Mouse (Mus musculus) myocyte (in vitro differentiated cells): ENCODE measurements around the gene Cpa1. TPM values are rescaled to one million over a fixed set of nuclear protein-coding genes. Genes with fewer than 3 reads are reported as not detected.

Experiments used
- H3K27me3 ChIP-seq: one replicate; pipeline ENCODE4 v1.6.1; 2011; ENCODE audit not compliant: control insufficient read depth, insufficient read depth, insufficient read length
- H3K36me3 ChIP-seq: one replicate; pipeline ENCODE4 v1.6.1; 2011; ENCODE audit not compliant: control insufficient read depth, insufficient read depth
- H3K4me2 ChIP-seq: one replicate; pipeline ENCODE4 v1.6.1; 2011; ENCODE audit warnings: low read depth, control low read depth
- H3K4me3 ChIP-seq: one replicate; pipeline ENCODE4 v1.5.1; 2011; ENCODE audit warnings: mild to moderate bottlenecking, control low read depth, moderate library complexity
- H3K79me2 ChIP-seq: one replicate; pipeline ENCODE4 v1.6.1; 2011; ENCODE audit not compliant: control insufficient read depth, insufficient read depth
- H3ac ChIP-seq: one replicate; pipeline ENCODE4 v1.6.1; 2011; ENCODE audit not compliant: control insufficient read depth, insufficient read length
- CEBPB ChIP-seq: IDR thresholded peaks from 2 replicates; pipeline ENCODE4 v1.6.1; 2011; ENCODE audit warnings: mild to moderate bottlenecking, moderate library complexity; ENCODE audit not compliant: poor library complexity, insufficient read depth, severe bottlenecking
- E2F4 ChIP-seq: IDR thresholded peaks from one replicate; pipeline ENCODE4 v1.6.1; 2011; ENCODE audit warnings: mild to moderate bottlenecking, control low read depth, moderate library complexity; ENCODE audit not compliant: insufficient read depth
- MAX ChIP-seq: IDR thresholded peaks from one replicate; pipeline ENCODE4 v1.6.1; 2011; ENCODE audit warnings: low read depth, mild to moderate bottlenecking, control low read depth
- MYOD1 ChIP-seq, 3 experiments: IDR thresholded peaks; one replicate each; pipeline ENCODE4 v1.6.1; 2011; ENCODE audit warnings: control low read depth in 2 of 3, low read depth in 2 of 3, mild to moderate bottlenecking in 2 of 3, moderate library complexity in 1 of 3; ENCODE audit not compliant: insufficient read length in 2 of 3, control insufficient read depth in 1 of 3
- MYOG ChIP-seq, 3 experiments: IDR thresholded peaks; one replicate each; pipeline ENCODE4 v1.6.1; 2011; ENCODE audit warnings: control low read depth in 2 of 3, low read depth in 2 of 3, mild to moderate bottlenecking in 2 of 3; ENCODE audit not compliant: insufficient read length in 2 of 3, control insufficient read depth in 1 of 3, insufficient read depth in 1 of 3
- POLR2A ChIP-seq: IDR thresholded peaks from one replicate; pipeline ENCODE4 v1.6.1; 2011; ENCODE audit warnings: low read depth, mild to moderate bottlenecking, control low read depth, moderate library complexity; ENCODE audit not compliant: insufficient read length
- POLR2AphosphoS2 ChIP-seq: IDR thresholded peaks from one replicate; pipeline ENCODE4 v1.6.1; 2011; ENCODE audit warnings: low read depth, control low read depth; ENCODE audit not compliant: insufficient read length
- REST ChIP-seq: IDR thresholded peaks from one replicate; pipeline ENCODE4 v1.6.1; 2011; ENCODE audit warnings: mild to moderate bottlenecking, control low read depth, moderate library complexity; ENCODE audit not compliant: insufficient read depth, insufficient read length
- SRF ChIP-seq: IDR thresholded peaks from one replicate; pipeline ENCODE4 v1.6.1; 2011; ENCODE audit warnings: low read depth; ENCODE audit not compliant: control insufficient read depth, insufficient read length
- TCF12 ChIP-seq: IDR thresholded peaks from one replicate; pipeline ENCODE4 v1.6.1; 2011; ENCODE audit warnings: mild to moderate bottlenecking, control low read depth; ENCODE audit not compliant: poor library complexity, insufficient read depth, severe bottlenecking
- TCF3 ChIP-seq: IDR thresholded peaks from one replicate; pipeline ENCODE4 v1.6.1; 2011; ENCODE audit warnings: low read depth, control low read depth; ENCODE audit not compliant: insufficient read length
- USF1 ChIP-seq: IDR thresholded peaks from one replicate; pipeline ENCODE4 v1.6.1; 2011; ENCODE audit warnings: low read depth, mild to moderate bottlenecking, control low read depth, moderate library complexity
- polyA plus RNA-seq: library from polyadenylated mRNA; unstranded; fragments of >200 nt; fragmentation: generic; extraction: Trizol; gene quantifications from one replicate; pipeline ENCODE4 v1.2.1, GENCODE M21; 2012; ENCODE audit warnings: missing spikeins

Cpa1 gene
- polyA plus RNA-seq, 1 experiment: 0.29 TPM

- no peaks in the 10 kb centered on the region for H3K79me2 ChIP-seq
- no peaks in the 10 kb centered on the region for H3K36me3 ChIP-seq
- TF ChIP-seq POLR2AphosphoS2: no peak
- no peak for TF ChIP-seq MYOD1 (IDR thresholded peaks at IDR 0.05; ENCODE audit: control insufficient read depth in 1 of 3, insufficient read length in 2 of 3, low read depth in 2 of 3)
- no peak for TF ChIP-seq CEBPB
- TF ChIP-seq MYOG (IDR thresholded peaks at IDR 0.05; ENCODE audit: control insufficient read depth in 1 of 3, insufficient read depth in 1 of 3, insufficient read length in 2 of 3, low read depth in 2 of 3): no peak
- TF ChIP-seq REST: no peak
- no peak for TF ChIP-seq TCF3
- no peak for TF ChIP-seq USF1
- no peak for TF ChIP-seq TCF12
- TF ChIP-seq POLR2A: no peak
- TF ChIP-seq MAX: no peak
- no peak for TF ChIP-seq SRF
- H3ac ChIP-seq: no peak overlapping the region
- no peak overlapping the region for H3K4me3 ChIP-seq
- no peaks in the 10 kb centered on the region for H3K27me3 ChIP-seq
- no peak overlapping the region for H3K4me2 ChIP-seq
Measured at GRCm38 (mm10) chr6:30618735-30619134, 20.3 kb upstream of the Cpa1 start.

- H3K4me3 ChIP-seq: no peak overlapping the region
- H3ac ChIP-seq: no peak overlapping the region
- H3K4me2 ChIP-seq: no peak overlapping the region
- no peaks in the 10 kb centered on the region for H3K36me3 ChIP-seq
- no peaks in the 10 kb centered on the region for H3K27me3 ChIP-seq
- TF ChIP-seq SRF (no peak), TCF12 (no peak), MYOG (IDR thresholded peaks at IDR 0.05; ENCODE audit: control insufficient read depth in 1 of 3, insufficient read depth in 1 of 3, insufficient read length in 2 of 3, low read depth in 2 of 3) (no peak)
- no peaks in the 10 kb centered on the region for H3K79me2 ChIP-seq
Measured at GRCm38 (mm10) chr6:30619606-30620005, 19.4 kb upstream of the Cpa1 start.

- H3K79me2 ChIP-seq: no peaks in the 10 kb centered on the region
- no peak overlapping the region for H3ac ChIP-seq
- H3K4me3 ChIP-seq: no peak overlapping the region
- no peak for TF ChIP-seq USF1
- TF ChIP-seq TCF3: no peak
- no peak for TF ChIP-seq MAX
- no peak for TF ChIP-seq TCF12
- TF ChIP-seq POLR2AphosphoS2: no peak
- TF ChIP-seq REST: no peak
- no peak for TF ChIP-seq SRF
- no peak for TF ChIP-seq MYOG (IDR thresholded peaks at IDR 0.05; ENCODE audit: control insufficient read depth in 1 of 3, insufficient read depth in 1 of 3, insufficient read length in 2 of 3, low read depth in 2 of 3)
- no peak for TF ChIP-seq CEBPB
- no peak for TF ChIP-seq POLR2A
- TF ChIP-seq E2F4: no peak
- H3K36me3 ChIP-seq: no peaks in the 10 kb centered on the region
- no peaks in the 10 kb centered on the region for H3K27me3 ChIP-seq
- H3K4me2 ChIP-seq: no peak overlapping the region
Measured at GRCm38 (mm10) chr6:30620591-30620990, 18.4 kb upstream of the Cpa1 start.

GRCm38 (mm10) chr6:30620994-30621393 is 18.0 kb upstream of the Cpa1 start:
- H3K79me2 ChIP-seq: no peaks in the 10 kb centered on the region
- H3K36me3 ChIP-seq: no peaks in the 10 kb centered on the region
- H3K4me2 ChIP-seq: no peak overlapping the region
- no peak overlapping the region for H3K4me3 ChIP-seq
- no peak overlapping the region for H3ac ChIP-seq
- no peak for TF ChIP-seq MAX
- TF ChIP-seq MYOG (IDR thresholded peaks at IDR 0.05; ENCODE audit: control insufficient read depth in 1 of 3, insufficient read depth in 1 of 3, insufficient read length in 2 of 3, low read depth in 2 of 3): peak in 2 of 3 experiments; percentile 80 to 82
- peak in 2 of 3 experiments; percentile 77 to 83 for TF ChIP-seq MYOD1 (IDR thresholded peaks at IDR 0.05; ENCODE audit: control insufficient read depth in 1 of 3, insufficient read length in 2 of 3, low read depth in 2 of 3)
- TF ChIP-seq POLR2AphosphoS2: no peak
- no peak for TF ChIP-seq E2F4
- TF ChIP-seq TCF3: peak; percentile 89
- no peak for TF ChIP-seq POLR2A
- TF ChIP-seq USF1: no peak
- no peak for TF ChIP-seq CEBPB
- no peak for TF ChIP-seq REST
- H3K27me3 ChIP-seq: no peaks in the 10 kb centered on the region

- Histone ChIP-seq H3K36me3 (no peaks in the 10 kb centered on the region), H3ac (no peak overlapping the region)
- no peak for TF ChIP-seq POLR2AphosphoS2
- no peak for TF ChIP-seq MYOD1 (IDR thresholded peaks at IDR 0.05; ENCODE audit: control insufficient read depth in 1 of 3, insufficient read length in 2 of 3, low read depth in 2 of 3)
- no peak for TF ChIP-seq MYOG (IDR thresholded peaks at IDR 0.05; ENCODE audit: control insufficient read depth in 1 of 3, insufficient read depth in 1 of 3, insufficient read length in 2 of 3, low read depth in 2 of 3)
- TF ChIP-seq E2F4: no peak
- TF ChIP-seq TCF12: no peak
- TF ChIP-seq TCF3: no peak
- TF ChIP-seq CEBPB: no peak
- no peak for TF ChIP-seq SRF
- TF ChIP-seq MAX: no peak
Measured at GRCm38 (mm10) chr6:30621986-30622389, 17.0 kb upstream of the Cpa1 start.

More at GRCm38 (mm10) chr6:30621986-30622389, 17.0 kb upstream of the Cpa1 start:
- Histone ChIP-seq H3K4me2 (no peak overlapping the region), H3K4me3 (no peak overlapping the region), H3K79me2 (no peaks in the 10 kb centered on the region), H3K27me3 (no peaks in the 10 kb centered on the region)
